Mouse (Mus musculus) bone marrow macrophage, adult 2 months (primary cell): ENCODE results near the gene Ephx4.

ENCODE experiments used
- CTCF ChIP-seq: IDR thresholded peaks from 2 replicates; pipeline ENCODE4 v1.5.1; 2012; ENCODE audit warnings: low read depth, mild to moderate bottlenecking, low read length, moderate library complexity
- POLR2A ChIP-seq: IDR thresholded peaks from 2 replicates; pipeline ENCODE4 v1.6.1; 2012; ENCODE audit warnings: mild to moderate bottlenecking, low read depth, low read length, borderline replicate concordance

- TF ChIP-seq CTCF (no peak), POLR2A (no peak)
These were observed 2.8 kb downstream of the Ephx4 start for GRCm38 (mm10) chr5:107405361-107405760.
